Mouse (Mus musculus) liver, embryonic 14.5 days (tissue): Measurements from ENCODE around the gene Kcnh6. TPM values are rescaled to one million over a fixed set of nuclear protein-coding genes. Genes with fewer than 3 reads are reported as not detected.
"Not testable (repeated sequence)": the region's sequence is repeated elsewhere in the genome, so short reads cannot be mapped to it uniquely, and the experiment has no call there.

Experiments used
- ATAC-seq: fragments of 200-750 bp; cut with Nextera tagmentation; 2 replicates; pipeline ENCODE4 v1.8.0; 2017; ENCODE audit warnings: moderate number of reproducible peaks, mild to moderate bottlenecking, moderate library complexity; ENCODE audit not compliant: insufficient read depth
- DNase-seq, 3 experiments: peaks; one replicate each; pipeline ENCODE4 v3.0.0-alpha.2; 2012 to 2013; ENCODE audit warnings: low read depth in 3 of 3, low spot score in 3 of 3
- H3K27ac ChIP-seq: fragments of 300-500 bp; sonication (generic); 2 replicates; pipeline ENCODE4 v1.5.1; 2014; ENCODE audit warnings: moderate library complexity, mild to moderate bottlenecking, control low read depth, inconsistent platforms
- H3K27me3 ChIP-seq: fragments of 300-500 bp; sonication (generic); 2 replicates; pipeline ENCODE4 v1.6.1; 2014; ENCODE audit warnings: mild to moderate bottlenecking, low read length, moderate library complexity; ENCODE audit not compliant: control insufficient read depth, insufficient read depth
- H3K36me3 ChIP-seq: fragments of 300-500 bp; sonication (generic); replicated peaks from 2 replicates; pipeline ENCODE4 v1.6.1; 2014; ENCODE audit warnings: low read depth; ENCODE audit not compliant: control insufficient read depth, insufficient read depth
- H3K4me1 ChIP-seq, 2 experiments: fragments of 200-500 bp in 1 of 2; fragments of 300-500 bp in 1 of 2; sonication (generic) in 1 of 2; replicated peaks; 2 replicates each; pipeline ENCODE4 v1.6.1; 2012 to 2014; ENCODE audit warnings: antibody characterized with exemption in 1 of 2, inconsistent platforms in 1 of 2, low read length in 1 of 2; ENCODE audit not compliant: control insufficient read depth in 2 of 2, insufficient read depth in 2 of 2
- H3K4me2 ChIP-seq: fragments of 300-500 bp; sonication (generic); 2 replicates; pipeline ENCODE4 v1.6.1; 2014; ENCODE audit warnings: low read depth, mild to moderate bottlenecking, control low read depth, moderate library complexity
- H3K4me3 ChIP-seq, 2 experiments: fragments of 200-500 bp in 1 of 2; fragments of 300-500 bp in 1 of 2; sonication (generic) in 1 of 2; 2 replicates each; pipeline ENCODE4 v1.5.1; 2012 to 2014; ENCODE audit warnings: low read depth in 2 of 2, low read length in 2 of 2, mild to moderate bottlenecking in 2 of 2, control low read depth in 1 of 2, inconsistent platforms in 1 of 2, moderate library complexity in 1 of 2; ENCODE audit not compliant: insufficient read depth in 1 of 2
- H3K9ac ChIP-seq: fragments of 300-500 bp; sonication (generic); replicated peaks from 2 replicates; pipeline ENCODE4 v1.6.1; 2014; ENCODE audit warnings: mild to moderate bottlenecking, control low read depth, moderate library complexity
- H3K9me3 ChIP-seq: fragments of 300-500 bp; sonication (generic); 2 replicates; pipeline ENCODE4 v1.6.1; 2016; ENCODE audit warnings: low read length, mixed read lengths; ENCODE audit not compliant: control insufficient read depth
- CTCF ChIP-seq: IDR thresholded peaks from 2 replicates; pipeline ENCODE4 v1.5.1; 2016; ENCODE audit warnings: antibody characterized with exemption, low read depth, control low read depth
- EP300 ChIP-seq: IDR thresholded peaks from 2 replicates; pipeline ENCODE4 v1.6.1; 2016; ENCODE audit warnings: antibody characterized with exemption, low read depth
- WGBS: fragments of 180-500 bp; shearing (Covaris S2); extraction: QIAGEN DNeasy Blood & Tissue Kit; methylation state at CpG from one replicate; pipeline ENCODE4 v1.1.7; 2014; ENCODE audit not compliant: insufficient replicate concordance; 5-methylcytosine and 5-hydroxymethylcytosine counted together
- polyA plus RNA-seq, 2 experiments: library from polyadenylated mRNA; depleted of rRNA in 1 of 2; stranded (reverse) in 1 of 2; unstranded in 1 of 2; fragments of >200 nt; fragmentation: Nextera tagmentation in 1 of 2; extraction: Ambion mirVana in 1 of 2; gene quantifications; 2 replicates each; pipeline versions ENCODE4 v1.2.1 to v1.2.3; 2012 to 2014

Kcnh6 gene
- polyA plus RNA-seq, 2 experiments = 0.01 TPM; not detected in 1

GRCm38 (mm10) chr11:106020051-106020763 is 12.3 kb downstream of the Kcnh6 start:
- H3K27ac ChIP-seq = no peak overlapping the region
- DNase-seq (no peak), ATAC-seq (no peak)
- H3K4me1 ChIP-seq = no peaks in the 10 kb centered on the region
- H3K27me3 ChIP-seq = peaks cover 48% of the 10 kb centered on the region
- H3K9me3 ChIP-seq = no peaks in the 10 kb centered on the region
- TF ChIP-seq CTCF = no peak
- no peak for TF ChIP-seq EP300
- H3K36me3 ChIP-seq = no peaks in the 10 kb centered on the region
- no peak overlapping the region for H3K9ac ChIP-seq
- no peak overlapping the region for H3K4me3 ChIP-seq
- no peak overlapping the region for H3K4me2 ChIP-seq
- WGBS = 2% methylated on average over 50 of the region's 50 CpGs

GRCm38 (mm10) chr11:106025774-106026173 is 17.9 kb downstream of the Kcnh6 start:
- H3K27ac ChIP-seq = no peak overlapping the region
- TF ChIP-seq EP300 = no peak; the same call in none of the 2 replicates
- TF ChIP-seq CTCF = no peak
- no peak overlapping the region for H3K4me2 ChIP-seq
- no peak for DNase-seq
- H3K27me3 ChIP-seq = peaks cover 15% of the 10 kb centered on the region
- WGBS = 34% methylated on average over 3 of the region's 3 CpGs
- H3K9me3 ChIP-seq = no peaks in the 10 kb centered on the region
- peaks cover 2% of the 10 kb centered on the region for H3K36me3 ChIP-seq
- peaks cover 7 to 10% of the 10 kb centered on the region in 2 experiments for H3K4me1 ChIP-seq
- H3K9ac ChIP-seq = no peak overlapping the region
- peak; percentile 55; the same call in 1 of the 2 replicates for ATAC-seq
- no peak overlapping the region for H3K4me3 ChIP-seq

GRCm38 (mm10) chr11:106026465-106027151 is 18.7 kb downstream of the Kcnh6 start:
- Histone ChIP-seq H3K9ac (no peak overlapping the region), H3K27me3 (peaks cover 7% of the 10 kb centered on the region), H3K9me3 (no peaks in the 10 kb centered on the region), H3K4me3 (no peak overlapping the region), H3K36me3 (peaks cover 2% of the 10 kb centered on the region), H3K27ac (no peak overlapping the region), H3K4me1 (peaks cover 7 to 10% of the 10 kb centered on the region in 2 experiments), H3K4me2 (0 out of 2 replicates have a peak overlapping the region, but pooled peaks have one; percentile 8)
- TF ChIP-seq EP300 (no peak), CTCF (peak; percentile 87)
- WGBS = 29% methylated on average over 11 of the region's 11 CpGs
- ATAC-seq = peak; percentile 40
- peak in 1 of 3 experiments; percentile 27 for DNase-seq

- peaks cover 2% of the 10 kb centered on the region for H3K36me3 ChIP-seq
- no peak overlapping the region for H3K4me2 ChIP-seq
- no peak overlapping the region for H3K27ac ChIP-seq
- H3K27me3 ChIP-seq = peaks cover 2% of the 10 kb centered on the region; the same call in 1 of the 2 replicates
- H3K4me3 ChIP-seq = no peak overlapping the region
- ATAC-seq (peak; percentile 16; the same call in 1 of the 2 replicates), DNase-seq (no peak)
- TF ChIP-seq CTCF = no peak
- TF ChIP-seq EP300 = no peak
- 85% methylated on average over 5 of the region's 5 CpGs for WGBS
- no peak overlapping the region for H3K9ac ChIP-seq
- no peaks in the 10 kb centered on the region for H3K9me3 ChIP-seq
- H3K4me1 ChIP-seq = peaks cover 7 to 10% of the 10 kb centered on the region in 2 experiments
Measured at GRCm38 (mm10) chr11:106027607-106028006, 19.7 kb downstream of the Kcnh6 start.

DNA sequence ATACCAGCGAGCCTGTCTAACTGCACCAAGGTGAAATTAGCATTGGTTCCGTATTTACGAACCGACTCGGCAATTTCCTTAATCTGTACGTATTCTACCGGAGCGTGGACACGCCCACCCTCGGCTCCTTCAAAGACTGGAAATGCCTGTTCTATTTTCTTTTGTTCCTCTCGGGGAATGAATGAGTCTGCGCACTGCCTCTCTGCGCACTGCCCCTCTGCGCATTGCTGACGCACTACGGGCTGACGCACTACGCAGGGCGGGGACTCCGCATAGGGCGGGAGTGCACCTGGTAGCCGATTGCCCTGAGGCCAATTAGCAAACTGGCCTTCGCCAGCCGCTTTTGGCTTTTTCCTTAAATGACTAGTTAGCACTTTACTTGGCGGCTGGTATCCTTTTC is 24.1 kb downstream of the Kcnh6 start:
- 16% methylated on average over 7 of the region's 25 CpGs for WGBS
- Histone ChIP-seq H3K9ac (peak overlapping the region; percentile 57; the same call in 1 of the 2 replicates), H3K4me2 (peak overlapping the region; percentile 56), H3K4me3 (peak overlapping the region; percentile 54 to 72)
- not testable (repeated sequence) for H3K4me1 ChIP-seq, H3K27ac ChIP-seq, H3K36me3 ChIP-seq, DNase-seq, H3K27me3 ChIP-seq, ATAC-seq, H3K9me3 ChIP-seq
